Mouse (Mus musculus) small intestine, adult 2 months (tissue): Measurements from ENCODE around the gene Col1a1.

Experiments
- CTCF ChIP-seq: fragments of 200-500 bp; IDR thresholded peaks from 2 replicates; pipeline ENCODE4 v1.5.1; 2012; ENCODE audit warnings: low read depth, mild to moderate bottlenecking, control low read depth, inconsistent platforms, low read length, moderate library complexity, mixed read lengths; ENCODE audit not compliant: insufficient replicate concordance, insufficient read length; ENCODE audit errors: extremely low read depth
- POLR2A ChIP-seq: fragments of 200-500 bp; IDR thresholded peaks from 2 replicates; pipeline ENCODE4 v1.6.1; 2012; ENCODE audit warnings: low read depth, mild to moderate bottlenecking, control low read depth, inconsistent platforms, low read length, moderate library complexity

GRCm38 (mm10) chr11:94987341-94987740 lies 51.3 kb downstream of the Col1a1 start:
- TF ChIP-seq CTCF (no peak), POLR2A (no peak)
